Mouse (Mus musculus): Measurements from ENCODE around the gene L3mbtl3. TPM values are rescaled to one million over a fixed set of nuclear protein-coding genes. Genes with fewer than 3 reads are reported as not detected.
A peak's percentile ranks its signal among the peaks of the same experiment; 100 is the strongest.

The L3mbtl3 gene
- total and polyA plus RNA-seq, 3 experiments, result 1.8 to 3.5 TPM; not detected in 1

DNA sequence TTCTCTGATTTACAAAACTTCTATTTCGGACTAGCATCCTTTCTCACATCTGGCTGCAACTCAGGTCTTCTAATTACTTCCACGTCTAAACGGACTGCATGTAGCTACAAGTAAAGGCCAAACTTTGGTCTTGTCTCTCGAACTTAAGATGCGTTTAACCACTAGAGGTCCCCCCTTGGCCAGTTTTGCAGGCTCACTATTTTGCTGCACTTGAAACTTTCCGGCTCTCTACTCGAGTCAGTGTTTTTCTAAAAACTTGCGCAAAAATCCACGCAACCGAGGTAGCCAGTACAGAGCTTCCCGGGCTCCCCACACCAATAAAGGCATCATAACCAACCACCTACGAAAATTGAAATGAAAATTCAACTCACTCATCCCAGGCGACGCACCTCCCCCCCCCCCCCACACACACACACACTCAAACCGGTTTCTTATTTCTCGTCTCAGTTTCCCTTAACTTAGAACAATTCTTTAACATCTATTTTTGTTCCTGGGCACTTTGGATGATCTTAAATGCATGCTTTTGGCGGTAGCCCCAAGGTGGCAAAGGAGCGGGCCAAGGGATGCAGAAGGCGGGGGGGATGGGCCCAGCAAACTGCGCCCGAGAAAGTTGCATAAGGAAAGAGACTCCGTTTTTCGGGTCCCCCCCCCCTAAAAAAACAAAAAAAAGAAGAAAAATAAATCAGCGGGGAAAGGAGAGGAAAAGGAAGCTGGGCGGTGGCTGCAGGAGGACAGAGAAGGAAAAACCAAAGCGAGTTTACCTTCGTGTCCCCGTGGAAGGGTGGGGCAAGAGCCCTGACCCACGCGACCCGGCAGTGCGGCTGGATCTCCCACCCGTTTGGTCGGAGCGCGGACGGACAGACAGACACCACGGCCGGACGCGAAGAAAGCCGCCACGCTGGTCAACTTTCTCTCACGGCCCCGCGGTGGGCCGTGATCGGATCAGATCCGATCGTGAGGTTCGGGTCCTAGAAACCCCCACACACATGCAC, 2.5 kb downstream of the L3mbtl3 start:
- Histone ChIP-seq H3K27me3 (ENCODE audit: control insufficient read depth in 1 of 2, insufficient read depth in 2 of 2, low read length in 2 of 2) (no peaks in the 10 kb centered on the region), H3K9me3 (replicated peaks; ENCODE audit: insufficient read depth, low read length) (no peaks in the 10 kb centered on the region), H3K9ac (ENCODE audit: control insufficient read depth, low read depth, low read length, poor library complexity, severe bottlenecking) (peak overlapping the region; percentile 80), H3K27ac (ENCODE audit: control insufficient read depth, low read depth, low read length) (peak overlapping the region; percentile 45), H3K4me3 (ENCODE audit: control insufficient read depth in 1 of 2, insufficient read depth in 1 of 2, low read depth in 2 of 2, low read length in 2 of 2) (peak overlapping the region; percentile 35 to 89), H3K36me3 (ENCODE audit: control insufficient read depth in 1 of 2, insufficient read depth in 2 of 2, low read length in 2 of 2) (no peaks in the 10 kb centered on the region), H3K4me1 (ENCODE audit: control insufficient read depth in 1 of 2, insufficient read depth in 2 of 2, low read length in 2 of 2) (no peaks in the 10 kb centered on the region), H3K79me2 (ENCODE audit: control insufficient read depth, insufficient read depth, low read length, poor library complexity) (peaks cover 7% of the 10 kb centered on the region; the same call in 1 of the 2 replicates)
- peak; percentile 82 for DNase-seq (ENCODE audit: low read depth, low spot score)
- TF ChIP-seq MAX (IDR thresholded peaks at IDR 0.05; ENCODE audit: low read length) (no peak), CTCF (IDR thresholded peaks at IDR 0.05 in 2 of 3, conservative IDR thresholded peaks at IDR 0.05 in 1 of 3; ENCODE audit: control insufficient read depth in 1 of 3, insufficient read depth in 1 of 3, low read depth in 2 of 3, low read length in 3 of 3, poor library complexity in 1 of 3, severe bottlenecking in 1 of 3) (peak; percentile 24 to 61 (median 31); a peak in 4 of 6 replicates), SMC3 (IDR thresholded peaks at IDR 0.05; ENCODE audit: low read depth, low read length) (peak; percentile 45; the same call in 1 of the 2 replicates), ZC3H11A (IDR thresholded peaks at IDR 0.05; ENCODE audit: low read depth, low read length) (0 out of 2 replicates have a peak, but pooled peaks have one; percentile 10), RCOR1 (IDR thresholded peaks at IDR 0.05; ENCODE audit: low read depth, low read length) (no peak), TCF12 (IDR thresholded peaks at IDR 0.05; ENCODE audit: low read depth, low read length) (no peak), ZNF384 (IDR thresholded peaks at IDR 0.05; ENCODE audit: low read depth, low read length) (no peak), MAFK (IDR thresholded peaks at IDR 0.05; ENCODE audit: borderline replicate concordance, low read depth, low read length) (no peak), RAD21 (IDR thresholded peaks at IDR 0.05; ENCODE audit: low read depth, low read length) (peak; percentile 61), EP300 (IDR thresholded peaks at IDR 0.05; ENCODE audit: low read depth in 1 of 2, low read length in 2 of 2) (no peak), USF1 (IDR thresholded peaks at IDR 0.05; ENCODE audit: low read depth, low read length) (no peak)

DNA sequence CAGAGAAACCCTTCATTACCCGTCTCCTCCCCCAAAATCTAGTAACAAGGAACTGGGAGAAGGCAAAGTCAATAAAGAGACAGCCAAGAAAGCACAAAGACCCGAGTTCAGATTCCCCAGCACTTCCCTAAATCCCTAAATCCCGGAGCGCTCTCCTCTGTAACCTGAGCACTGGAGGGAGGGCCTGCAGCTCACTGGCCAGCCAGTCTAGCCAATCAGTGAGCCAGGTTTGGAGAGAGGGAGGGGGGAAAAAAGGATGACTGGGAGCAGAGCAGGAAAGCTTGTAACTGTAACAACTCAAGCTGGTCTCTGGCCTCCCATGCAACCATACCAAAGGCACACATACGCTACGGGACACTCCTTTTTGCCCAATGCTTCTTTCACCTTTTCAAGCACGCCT, 4.4 kb downstream of the L3mbtl3 start:
- H3K9ac ChIP-seq (ENCODE audit: control insufficient read depth, low read depth, low read length, poor library complexity, severe bottlenecking), result no peak overlapping the region
- no peak for DNase-seq (ENCODE audit: low read depth, low spot score)

More for the DNA sequence above, 4.4 kb downstream of the L3mbtl3 start:
- H3K36me3 ChIP-seq (ENCODE audit: control insufficient read depth in 1 of 2, insufficient read depth in 2 of 2, low read length in 2 of 2), result no peaks in the 10 kb centered on the region
- H3K4me3 ChIP-seq (ENCODE audit: control insufficient read depth in 1 of 2, insufficient read depth in 1 of 2, low read depth in 2 of 2, low read length in 2 of 2), result no peak overlapping the region
- no peaks in the 10 kb centered on the region for H3K4me1 ChIP-seq (ENCODE audit: control insufficient read depth in 1 of 2, insufficient read depth in 2 of 2, low read length in 2 of 2)
- H3K27ac ChIP-seq (ENCODE audit: control insufficient read depth, low read depth, low read length), result no peak overlapping the region
- H3K27me3 ChIP-seq (ENCODE audit: control insufficient read depth in 1 of 2, insufficient read depth in 2 of 2, low read length in 2 of 2), result no peaks in the 10 kb centered on the region
- H3K79me2 ChIP-seq (ENCODE audit: control insufficient read depth, insufficient read depth, low read length, poor library complexity), result peaks cover 7% of the 10 kb centered on the region; the same call in 1 of the 2 replicates
- H3K9me3 ChIP-seq (replicated peaks; ENCODE audit: insufficient read depth, low read length), result no peaks in the 10 kb centered on the region
- TF ChIP-seq RCOR1 (IDR thresholded peaks at IDR 0.05; ENCODE audit: low read depth, low read length) (no peak), MAZ (IDR thresholded peaks at IDR 0.05; ENCODE audit: low read depth, low read length) (no peak), NELFE (IDR thresholded peaks at IDR 0.05; ENCODE audit: low read depth, low read length) (no peak), E2F4 (IDR thresholded peaks at IDR 0.05; ENCODE audit: borderline replicate concordance, low read depth, low read length) (no peak), KAT2A (conservative IDR thresholded peaks at IDR 0.05; ENCODE audit: low read depth, low read length) (no peak), TCF12 (IDR thresholded peaks at IDR 0.05; ENCODE audit: low read depth, low read length) (no peak), ETS1 (IDR thresholded peaks at IDR 0.05; ENCODE audit: low read depth, low read length) (no peak), TAL1 (IDR thresholded peaks at IDR 0.05; ENCODE audit: low read length) (no peak), CTCF (IDR thresholded peaks at IDR 0.05 in 2 of 3, conservative IDR thresholded peaks at IDR 0.05 in 1 of 3; ENCODE audit: control insufficient read depth in 1 of 3, insufficient read depth in 1 of 3, low read depth in 2 of 3, low read length in 3 of 3, poor library complexity in 1 of 3, severe bottlenecking in 1 of 3) (no peak), USF2 (IDR thresholded peaks at IDR 0.05; ENCODE audit: borderline replicate concordance in 1 of 2, insufficient read depth in 1 of 2, low read depth in 1 of 2, low read length in 2 of 2) (no peak), POLR2AphosphoS2 (IDR thresholded peaks at IDR 0.05; ENCODE audit: low read length) (no peak), JUND (IDR thresholded peaks at IDR 0.05; ENCODE audit: low read depth, low read length) (no peak), MXI1 (IDR thresholded peaks at IDR 0.05; ENCODE audit: low read depth, low read length) (no peak), ZNF384 (IDR thresholded peaks at IDR 0.05; ENCODE audit: low read depth, low read length) (no peak), MAX (IDR thresholded peaks at IDR 0.05; ENCODE audit: low read length) (no peak), RAD21 (IDR thresholded peaks at IDR 0.05; ENCODE audit: low read depth, low read length) (no peak)

Measured in MEL (cell line).